Mouse (Mus musculus): Measurements from ENCODE around the gene Polr3g.

DNA sequence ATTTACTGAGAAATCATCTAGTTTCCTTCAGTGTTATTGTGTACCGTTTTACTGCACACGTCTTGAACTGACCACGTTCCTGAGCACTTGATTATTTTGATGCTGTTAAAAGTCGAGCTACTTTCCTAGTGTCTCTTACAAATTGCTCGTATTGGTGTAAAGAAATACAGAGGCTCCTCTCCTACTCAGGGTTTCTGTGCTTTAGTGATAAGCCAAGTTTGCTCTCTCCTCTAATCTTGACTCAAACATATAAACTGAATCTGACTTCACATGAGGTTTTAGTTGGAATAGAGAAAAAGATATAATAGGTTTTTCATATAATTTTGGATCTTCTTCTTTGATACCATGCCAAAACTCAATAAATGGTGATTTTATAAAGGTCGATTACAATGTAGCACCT lies 64.5 kb downstream of the Polr3g start:
- TF ChIP-seq CTCF (IDR thresholded peaks at IDR 0.05; ENCODE audit: insufficient read depth, low read depth, low read length) (no peak), POLR2A (IDR thresholded peaks at IDR 0.05; ENCODE audit: insufficient read depth, low read depth, low read length) (no peak)
